Mouse (Mus musculus): ENCODE measurements around the gene Zcchc24.
A peak's percentile ranks its signal among the peaks of the same experiment; 100 is the strongest.

DNA sequence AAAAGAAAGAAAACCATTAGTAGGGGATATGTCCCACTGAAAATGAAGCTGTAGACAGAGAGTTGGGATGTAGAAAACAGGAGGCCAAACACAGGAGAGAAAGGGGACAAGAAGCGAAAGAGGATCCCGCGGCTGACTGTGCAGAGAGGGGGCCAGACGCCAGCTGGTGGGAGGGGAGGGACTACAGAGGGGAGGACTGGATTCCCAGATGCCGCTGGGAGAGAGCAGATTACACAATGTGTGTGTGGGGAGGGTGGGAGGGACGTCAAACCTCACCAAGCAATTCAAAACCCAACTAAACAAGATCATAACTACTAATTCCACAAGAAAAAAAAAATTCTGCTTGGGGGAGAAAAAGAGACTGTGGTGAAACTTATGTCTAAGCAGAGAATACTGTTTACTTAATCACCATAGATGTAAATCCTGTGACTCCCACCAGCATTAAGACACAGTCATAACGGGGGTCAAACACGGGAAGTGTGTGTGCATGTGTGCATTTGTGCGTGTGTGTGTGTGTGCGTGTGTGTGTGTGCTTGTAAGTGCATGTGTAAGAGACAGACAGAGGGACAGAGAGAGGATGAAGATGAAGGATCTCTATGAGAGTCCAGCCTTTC is 26.8 kb upstream of the Zcchc24 start:
- TF ChIP-seq CTCF (IDR thresholded peaks at IDR 0.05; ENCODE audit: borderline replicate concordance, insufficient read depth, low read length) (no peak), POLR2A (IDR thresholded peaks at IDR 0.05; ENCODE audit: low read depth, low read length) (peak; percentile 18; the same call in 1 of the 2 replicates)
